Mouse (Mus musculus): ENCODE results near the gene Zbtb5. TPM values are rescaled to one million over a fixed set of nuclear protein-coding genes. Genes with fewer than 3 reads are reported as not detected.

Zbtb5 gene
- polyA plus RNA-seq (2012; rRNA removed), result 26.7 and 27.8 TPM in 2 replicates

DNA sequence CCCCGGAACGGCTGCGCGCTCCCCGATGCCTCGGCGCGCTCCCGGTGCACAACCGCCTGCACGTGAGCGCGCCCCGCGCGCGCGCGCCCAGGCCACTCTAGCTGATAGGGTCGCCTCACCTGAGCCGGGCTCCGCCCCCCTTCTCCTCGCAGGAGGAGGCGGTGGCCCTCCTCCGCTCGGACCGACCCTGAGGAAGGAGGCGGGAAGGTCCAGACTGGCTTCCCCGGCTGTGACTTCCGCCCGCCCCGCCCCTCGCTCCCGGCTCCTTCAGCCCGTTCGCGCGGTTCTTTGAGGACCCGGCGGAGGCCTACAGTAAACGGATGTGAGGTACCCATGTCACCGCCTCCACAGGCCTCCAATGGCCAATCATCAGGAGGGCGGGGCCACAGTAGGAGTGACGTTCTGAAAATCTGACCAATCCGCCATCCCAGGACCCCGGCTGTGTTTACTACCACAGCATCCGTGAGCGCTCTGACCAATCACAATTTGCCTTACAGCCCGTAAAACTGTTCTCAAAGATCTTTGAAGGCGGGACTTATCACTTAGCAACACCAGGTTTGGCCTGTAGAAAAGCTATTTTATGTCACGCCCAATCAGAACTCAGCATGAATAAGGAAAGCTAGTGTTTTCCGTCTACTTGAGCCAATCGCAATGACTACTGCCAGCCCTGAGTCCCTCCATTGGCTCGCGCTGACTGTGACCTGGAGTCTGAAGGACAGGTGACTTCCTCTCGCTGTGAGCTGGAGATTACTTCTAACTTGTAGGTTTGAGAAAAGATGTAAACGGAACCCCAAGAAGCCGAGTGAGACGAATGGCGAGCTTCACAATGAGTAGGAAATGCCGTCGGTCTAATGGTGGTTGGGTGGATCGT, at the start of gene Zbtb5:
Zbtb5 (minus strand) TSS at position 308 of the 871 bp plus-strand sequence.
- no peak for TF ChIP-seq CTCF (IDR thresholded peaks at IDR 0.05; ENCODE audit: borderline replicate concordance, control insufficient read depth, extremely low read depth, insufficient read depth, low read length, poor library complexity)
- TF ChIP-seq POLR2A (IDR thresholded peaks at IDR 0.05; ENCODE audit: control insufficient read depth, extremely low read depth, insufficient read depth, low read length, poor library complexity), result peak; percentile 25; the same call in 1 of the 2 replicates
- under 1% methylated on average over 63 of the region's 63 CpGs for WGBS
- H3K27me3 ChIP-seq (ENCODE audit: control insufficient read depth, insufficient read depth, low read length), result no peaks in the 10 kb centered on the region
- no peaks in the 10 kb centered on the region for H3K36me3 ChIP-seq (ENCODE audit: control insufficient read depth, insufficient read depth, low read length)
- H3K27ac ChIP-seq (ENCODE audit: control insufficient read depth, insufficient read depth, low read length), result peak within 1 kb of the TSS; percentile 81
- DNase-seq, result peak; percentile 99
- peaks cover 5% of the 10 kb centered on the region for H3K4me1 ChIP-seq (replicated peaks; ENCODE audit: control insufficient read depth, insufficient read depth, low read length)
- H3K4me3 ChIP-seq (ENCODE audit: control insufficient read depth, insufficient read depth, low read length), result peak within 1 kb of the TSS; percentile 69

DNA sequence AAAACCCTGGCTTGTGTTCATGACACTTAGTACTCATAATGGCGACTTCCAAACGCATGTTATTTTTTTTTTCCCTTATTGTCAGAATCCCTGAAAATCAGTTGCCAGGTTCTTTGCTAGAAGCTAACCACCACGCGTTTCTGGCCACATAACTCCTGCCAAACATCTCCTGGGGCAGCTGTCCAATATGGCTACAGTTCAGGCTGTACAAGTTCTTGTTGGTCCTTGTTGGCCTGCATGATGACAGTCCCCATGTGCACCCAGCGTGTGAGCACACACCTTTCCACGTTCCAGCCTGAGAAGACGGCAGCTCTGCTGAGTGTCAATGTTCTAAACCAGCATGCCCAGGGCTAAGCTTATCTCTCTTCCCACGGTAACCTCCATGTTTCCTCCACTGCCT, 43.2 kb upstream of the Zbtb5 start:
- H3K27ac ChIP-seq (ENCODE audit: control insufficient read depth, insufficient read depth, low read length), result no peak overlapping the region
- TF ChIP-seq POLR2A (IDR thresholded peaks at IDR 0.05; ENCODE audit: control insufficient read depth, extremely low read depth, insufficient read depth, low read length, poor library complexity) (no peak), CTCF (IDR thresholded peaks at IDR 0.05; ENCODE audit: borderline replicate concordance, control insufficient read depth, extremely low read depth, insufficient read depth, low read length, poor library complexity) (no peak)
- no peak for DNase-seq

DNA sequence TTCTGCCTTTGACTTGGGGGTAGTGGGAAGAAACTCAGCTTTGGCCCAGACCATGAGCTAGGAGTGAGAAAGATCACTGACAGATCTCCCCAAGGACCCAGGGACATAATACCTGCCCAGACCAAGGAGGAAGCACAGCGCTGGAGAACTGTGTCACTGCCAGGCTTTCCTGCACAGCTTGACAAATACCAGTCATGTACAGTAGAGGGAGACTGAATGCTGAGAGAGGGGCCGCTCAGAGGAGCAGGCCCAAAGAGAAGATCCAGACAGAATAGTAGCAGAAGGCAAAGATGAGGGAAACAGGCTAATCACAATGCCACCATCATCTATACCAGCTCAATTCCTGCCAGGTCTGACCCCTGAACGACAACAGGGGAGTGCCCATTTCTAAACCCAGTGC, 42.6 kb upstream of the Zbtb5 start:
- Histone ChIP-seq H3K4me3 (ENCODE audit: control insufficient read depth, insufficient read depth, low read length) (no peak overlapping the region), H3K27ac (ENCODE audit: control insufficient read depth, insufficient read depth, low read length) (no peak overlapping the region), H3K36me3 (ENCODE audit: control insufficient read depth, insufficient read depth, low read length) (no peaks in the 10 kb centered on the region), H3K27me3 (ENCODE audit: control insufficient read depth, insufficient read depth, low read length) (no peaks in the 10 kb centered on the region), H3K4me1 (replicated peaks; ENCODE audit: control insufficient read depth, insufficient read depth, low read length) (no peaks in the 10 kb centered on the region)
- peak; percentile 7 for DNase-seq
- 61% methylated on average over 3 of the region's 3 CpGs for WGBS
- no peak for TF ChIP-seq POLR2A (IDR thresholded peaks at IDR 0.05; ENCODE audit: control insufficient read depth, extremely low read depth, insufficient read depth, low read length, poor library complexity)
- no peak for TF ChIP-seq CTCF (IDR thresholded peaks at IDR 0.05; ENCODE audit: borderline replicate concordance, control insufficient read depth, extremely low read depth, insufficient read depth, low read length, poor library complexity)

More for the DNA sequence above, 43.2 kb upstream of the Zbtb5 start:
- no peaks in the 10 kb centered on the region for H3K27me3 ChIP-seq (ENCODE audit: control insufficient read depth, insufficient read depth, low read length)
- H3K36me3 ChIP-seq (ENCODE audit: control insufficient read depth, insufficient read depth, low read length), result no peaks in the 10 kb centered on the region
- H3K4me1 ChIP-seq (replicated peaks; ENCODE audit: control insufficient read depth, insufficient read depth, low read length), result no peaks in the 10 kb centered on the region
- no peak overlapping the region for H3K4me3 ChIP-seq (ENCODE audit: control insufficient read depth, insufficient read depth, low read length)
- WGBS, result 91% methylated on average over 8 of the region's 8 CpGs

DNA sequence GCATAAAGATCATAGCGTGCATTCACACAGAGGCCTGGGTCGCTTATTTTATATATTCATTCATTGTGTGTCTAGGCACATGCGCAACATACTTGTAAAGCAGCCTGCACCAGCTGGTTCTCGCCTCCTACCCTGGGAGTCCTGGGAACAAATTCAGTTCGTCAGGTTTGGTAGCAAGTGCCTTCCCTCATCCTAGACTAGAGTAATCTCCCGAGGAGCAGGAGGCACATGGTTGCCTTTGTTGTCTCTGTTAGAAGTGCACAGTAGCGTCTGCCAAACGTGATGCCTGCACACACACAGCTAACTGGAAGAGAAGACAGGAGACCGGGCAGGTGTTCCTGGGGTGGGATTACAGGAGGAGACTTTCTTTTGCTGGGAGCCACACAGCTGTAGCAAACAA, 35.7 kb upstream of the Zbtb5 start:
- H3K4me3 ChIP-seq (ENCODE audit: control insufficient read depth, insufficient read depth, low read length), result no peak overlapping the region
- 94% methylated on average over 9 of the region's 9 CpGs for WGBS
- H3K27ac ChIP-seq (ENCODE audit: control insufficient read depth, insufficient read depth, low read length), result no peak overlapping the region
- no peak for DNase-seq
- TF ChIP-seq POLR2A (IDR thresholded peaks at IDR 0.05; ENCODE audit: control insufficient read depth, extremely low read depth, insufficient read depth, low read length, poor library complexity), result no peak
- no peak for TF ChIP-seq CTCF (IDR thresholded peaks at IDR 0.05; ENCODE audit: borderline replicate concordance, control insufficient read depth, extremely low read depth, insufficient read depth, low read length, poor library complexity)
- no peaks in the 10 kb centered on the region for H3K27me3 ChIP-seq (ENCODE audit: control insufficient read depth, insufficient read depth, low read length)
- H3K4me1 ChIP-seq (replicated peaks; ENCODE audit: control insufficient read depth, insufficient read depth, low read length), result no peaks in the 10 kb centered on the region
- H3K36me3 ChIP-seq (ENCODE audit: control insufficient read depth, insufficient read depth, low read length), result no peaks in the 10 kb centered on the region

DNA sequence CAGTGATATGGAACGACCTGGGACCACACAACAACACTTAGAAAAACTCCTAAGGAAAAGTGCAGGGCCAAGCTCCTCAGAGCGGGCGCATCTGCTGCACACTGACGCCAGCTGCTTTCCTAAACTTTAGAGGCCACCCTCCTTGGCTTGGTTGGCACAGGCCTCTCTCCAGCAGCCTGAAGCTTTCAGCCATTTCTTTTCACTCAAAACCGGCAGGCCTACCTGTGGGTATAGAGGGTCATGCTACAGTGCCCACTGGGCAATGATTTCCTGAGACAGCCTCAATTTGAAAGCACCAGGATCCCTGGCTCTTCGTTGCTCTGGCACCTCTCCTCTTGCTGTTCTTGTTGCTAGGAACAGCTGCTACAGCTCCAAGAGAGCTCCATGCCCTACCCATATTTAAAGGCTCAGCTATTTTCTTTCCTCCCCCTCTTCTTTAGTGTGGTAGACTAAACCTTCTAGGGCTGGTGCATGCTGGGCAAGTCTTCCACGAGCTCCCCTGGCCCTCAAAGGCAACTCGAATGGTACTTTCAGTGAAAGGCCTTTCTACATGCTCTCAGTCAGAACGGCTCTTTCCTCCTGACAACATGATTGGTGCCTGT, 35.2 kb upstream of the Zbtb5 start:
- 91% methylated on average over 9 of the region's 9 CpGs for WGBS
- DNase-seq, result no peak

DNA sequence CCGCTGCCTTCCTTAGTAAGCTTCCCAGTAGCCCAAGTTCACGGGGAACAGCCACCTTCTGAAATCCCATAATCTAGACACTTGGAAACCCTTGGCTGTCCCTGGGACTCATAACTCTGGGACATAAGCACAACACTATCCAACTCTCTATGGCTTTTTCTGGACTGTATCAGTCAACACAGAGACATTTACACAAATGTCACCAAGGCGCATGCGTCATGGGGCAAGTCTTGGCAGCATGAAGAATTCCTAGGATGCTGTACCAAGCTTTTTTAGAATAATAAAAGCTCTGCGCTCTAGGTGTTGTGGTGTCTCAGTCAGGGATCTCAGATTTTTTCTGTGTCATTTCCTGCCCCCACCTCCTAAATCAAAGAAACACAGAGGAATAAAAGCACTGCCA, 34.5 kb upstream of the Zbtb5 start:
- H3K27ac ChIP-seq (ENCODE audit: control insufficient read depth, insufficient read depth, low read length), result no peak overlapping the region
- no peak overlapping the region for H3K4me3 ChIP-seq (ENCODE audit: control insufficient read depth, insufficient read depth, low read length)
- DNase-seq, result no peak
- no peaks in the 10 kb centered on the region for H3K36me3 ChIP-seq (ENCODE audit: control insufficient read depth, insufficient read depth, low read length)
- no peak for TF ChIP-seq POLR2A (IDR thresholded peaks at IDR 0.05; ENCODE audit: control insufficient read depth, extremely low read depth, insufficient read depth, low read length, poor library complexity)
- no peak for TF ChIP-seq CTCF (IDR thresholded peaks at IDR 0.05; ENCODE audit: borderline replicate concordance, control insufficient read depth, extremely low read depth, insufficient read depth, low read length, poor library complexity)
- 97% methylated on average over 5 of the region's 5 CpGs for WGBS
- H3K27me3 ChIP-seq (ENCODE audit: control insufficient read depth, insufficient read depth, low read length), result no peaks in the 10 kb centered on the region
- no peaks in the 10 kb centered on the region for H3K4me1 ChIP-seq (replicated peaks; ENCODE audit: control insufficient read depth, insufficient read depth, low read length)

More for the DNA sequence above, 35.2 kb upstream of the Zbtb5 start:
- H3K4me3 ChIP-seq (ENCODE audit: control insufficient read depth, insufficient read depth, low read length), result no peak overlapping the region
- H3K36me3 ChIP-seq (ENCODE audit: control insufficient read depth, insufficient read depth, low read length), result no peaks in the 10 kb centered on the region
- no peaks in the 10 kb centered on the region for H3K4me1 ChIP-seq (replicated peaks; ENCODE audit: control insufficient read depth, insufficient read depth, low read length)
- H3K27ac ChIP-seq (ENCODE audit: control insufficient read depth, insufficient read depth, low read length), result no peak overlapping the region
- H3K27me3 ChIP-seq (ENCODE audit: control insufficient read depth, insufficient read depth, low read length), result no peaks in the 10 kb centered on the region
- no peak for TF ChIP-seq CTCF (IDR thresholded peaks at IDR 0.05; ENCODE audit: borderline replicate concordance, control insufficient read depth, extremely low read depth, insufficient read depth, low read length, poor library complexity)
- TF ChIP-seq POLR2A (IDR thresholded peaks at IDR 0.05; ENCODE audit: control insufficient read depth, extremely low read depth, insufficient read depth, low read length, poor library complexity), result no peak

Measured in thymus, adult 2 months (tissue).